23 mouse cellular contexts compared by ENCODE assay signal in the genomic region with DNA sequence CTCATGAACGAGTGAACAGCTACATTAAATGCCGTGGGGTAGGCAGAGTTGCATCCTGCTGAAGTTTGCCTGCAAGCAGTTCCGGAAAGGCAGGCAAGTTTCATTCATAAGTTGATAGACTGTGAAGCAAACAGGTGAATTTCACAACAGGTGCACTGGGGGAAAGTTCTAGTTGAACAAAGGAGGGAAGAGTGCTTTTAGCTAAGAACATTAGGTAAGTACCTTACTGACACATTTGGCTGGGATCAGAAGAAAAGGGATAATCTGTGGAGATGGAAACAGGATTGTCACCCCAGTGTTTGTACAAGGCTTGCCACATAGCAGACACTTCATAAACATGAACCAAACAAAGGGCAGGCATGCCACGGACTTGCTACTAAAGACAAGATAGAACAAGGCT. TPM values are rescaled to one million over a fixed set of nuclear protein-coding genes. Genes with fewer than 3 reads are reported as not detected.
"Had no signal": no experiment of that assay in that cellular context is flagged by ENCODE, and none has a peak within 500 bp of the region (broad histone marks: within the 10 kb centered on the region; RNA-seq: fewer than 3 reads in every experiment).

No protein-coding gene starts in this region.

- H3K4me3 ChIP-seq: intestine, embryonic 15.5 days; kidney, embryonic 15.5 days; left cerebral cortex, adult 2 months; midbrain, embryonic 12.5 days; midbrain, embryonic 15.5 days; myocyte had no signal

- H3K4me1 ChIP-seq: intestine, embryonic 15.5 days; kidney, embryonic 15.5 days; midbrain, embryonic 12.5 days; midbrain, embryonic 15.5 days had no signal

- H3K9me3 ChIP-seq: intestine, embryonic 15.5 days; kidney, embryonic 15.5 days; midbrain, embryonic 12.5 days; midbrain, embryonic 15.5 days had no signal

- H3K9ac ChIP-seq: intestine, embryonic 15.5 days; kidney, embryonic 15.5 days; liver, embryonic 14.5 days; midbrain, embryonic 12.5 days; midbrain, embryonic 15.5 days had no signal

- H3K27ac ChIP-seq: intestine, embryonic 15.5 days; kidney, embryonic 15.5 days; left cerebral cortex, adult 2 months; liver, embryonic 14.5 days; macrophage; midbrain, embryonic 12.5 days; midbrain, embryonic 15.5 days had no signal

- DNase-seq: kidney, adult 11 months; kidney, adult 8-10 months; kidney, postnatal 10 days; kidney, postnatal 36 days; layer of hippocampus, postnatal 36 days; thymus, adult 18-20 months; thymus, postnatal 36 days had no signal

- H3K36me3 ChIP-seq: intestine, embryonic 15.5 days; midbrain, embryonic 15.5 days had no signal

- ATAC-seq: intestine, embryonic 15.5 days; midbrain, embryonic 15.5 days had no signal

- H3K27me3 ChIP-seq: intestine, embryonic 15.5 days; kidney, embryonic 15.5 days; midbrain, embryonic 12.5 days; midbrain, embryonic 15.5 days had no signal

- H3K4me2 ChIP-seq: intestine, embryonic 15.5 days; kidney, embryonic 15.5 days; midbrain, embryonic 12.5 days; midbrain, embryonic 15.5 days had no signal

RNA-seq across cellular contexts. Expression of gene Gm9747, which starts 5.3 kb away (rescaled TPM):
- total RNA-seq: layer of hippocampus, adult 8-10 months; layer of hippocampus, postnatal 10 days; layer of hippocampus, postnatal 36 days; left cerebral cortex, adult 2 months; left cerebral cortex, postnatal 10 days; left cerebral cortex, postnatal 36 days; megakaryocyte, adult 5-6 weeks had no signal
- polyA plus RNA-seq: macrophage; small intestine, adult 2 months; spleen, adult 2 months; testis, adult 2 months had no signal

RNA-seq across cellular contexts. Expression of gene Irs1, which starts 53.0 kb away (rescaled TPM):
- polyA plus RNA-seq: macrophage had no signal
